Mouse (Mus musculus) liver, embryonic 13.5 days (tissue): ENCODE measurements around the gene Hypk. TPM values are rescaled to one million over a fixed set of nuclear protein-coding genes. Genes with fewer than 3 reads are reported as not detected.
A peak's percentile ranks its signal among the peaks of the same experiment; 100 is the strongest.

ENCODE experiments used
- ATAC-seq: fragments of 200-750 bp; cut with Nextera tagmentation; 2 replicates; pipeline ENCODE4 v1.8.0; 2017; ENCODE audit warnings: low read depth, mild to moderate bottlenecking, moderate number of reproducible peaks, moderate library complexity
- DNase-seq: peaks from one replicate; pipeline ENCODE4 v3.0.0; 2022
- H3K27ac ChIP-seq: fragments of 300-500 bp; sonication (generic); 2 replicates; pipeline ENCODE4 v1.5.1; 2015; ENCODE audit warnings: moderate library complexity, mild to moderate bottlenecking, inconsistent platforms
- H3K27me3 ChIP-seq: fragments of 300-500 bp; sonication (generic); 2 replicates; pipeline ENCODE4 v1.6.1; 2015; ENCODE audit warnings: mild to moderate bottlenecking, inconsistent platforms
- H3K36me3 ChIP-seq: fragments of 300-500 bp; sonication (generic); 2 replicates; pipeline ENCODE4 v1.6.1; 2015; ENCODE audit warnings: mild to moderate bottlenecking, inconsistent platforms
- H3K4me1 ChIP-seq: fragments of 300-500 bp; sonication (generic); replicated peaks from 2 replicates; pipeline ENCODE4 v1.6.1; 2015; ENCODE audit warnings: inconsistent platforms
- H3K4me2 ChIP-seq: fragments of 300-500 bp; sonication (generic); 2 replicates; pipeline ENCODE4 v1.6.1; 2015; ENCODE audit warnings: inconsistent platforms, mild to moderate bottlenecking, moderate library complexity
- H3K4me3 ChIP-seq: fragments of 300-500 bp; sonication (generic); replicated peaks from 2 replicates; pipeline ENCODE4 v1.5.1; 2015; ENCODE audit warnings: mild to moderate bottlenecking, inconsistent platforms
- H3K9ac ChIP-seq: fragments of 300-500 bp; sonication (generic); 2 replicates; pipeline ENCODE4 v1.6.1; 2015; ENCODE audit warnings: mild to moderate bottlenecking, inconsistent platforms
- H3K9me3 ChIP-seq: fragments of 300-500 bp; sonication (generic); replicated peaks from 2 replicates; pipeline ENCODE4 v1.6.1; 2016; ENCODE audit warnings: inconsistent platforms
- WGBS: fragments of 180-500 bp; shearing (Covaris S2); methylation state at CpG from one replicate; pipeline ENCODE4 v1.1.7; 2015; ENCODE audit not compliant: insufficient replicate concordance; 5-methylcytosine and 5-hydroxymethylcytosine counted together
- microRNA-seq: library from miRNA; unstranded; fragments of <30 nt; microRNA quantifications from one replicate; pipeline ENCODE4, GENCODE M21; 2016
- polyA plus RNA-seq: library from polyadenylated mRNA; unstranded; fragments of >200 nt; fragmentation: Nextera tagmentation; extraction: Ambion mirVana; gene quantifications from 2 replicates; pipeline ENCODE4 v1.2.1, GENCODE M21; 2015

Gene Hypk
- polyA plus RNA-seq, 1 experiment from 2014 or later = 111 TPM

GRCm38 (mm10) chr2:121507173-121507950, 54.3 kb downstream of the Hypk start:
- Histone ChIP-seq H3K27ac (peak overlapping the region; percentile 44), H3K36me3 (peaks cover 49% of the 10 kb centered on the region), H3K4me1 (peaks cover 51% of the 10 kb centered on the region)

GRCm38 (mm10) chr2:121507951-121508330, 54.9 kb downstream of the Hypk start:
- H3K9me3 ChIP-seq = no peaks in the 10 kb centered on the region
- WGBS = 70% methylated on average over 2 of the region's 2 CpGs
- H3K4me2 ChIP-seq = peak overlapping the region; percentile 80
- peaks cover 52% of the 10 kb centered on the region for H3K36me3 ChIP-seq
- H3K4me3 ChIP-seq = peak overlapping the region; percentile 72
- no peak overlapping the region for H3K27ac ChIP-seq
- peak overlapping the region; percentile 81 for H3K9ac ChIP-seq
- peaks cover 56% of the 10 kb centered on the region for H3K4me1 ChIP-seq
- no peak for ATAC-seq
- H3K27me3 ChIP-seq = no peaks in the 10 kb centered on the region
- DNase-seq = no peak

More at GRCm38 (mm10) chr2:121507173-121507950, 54.3 kb downstream of the Hypk start:
- Histone ChIP-seq H3K9me3 (no peaks in the 10 kb centered on the region), H3K9ac (peak overlapping the region; percentile 81), H3K4me3 (peak overlapping the region; percentile 72), H3K27me3 (no peaks in the 10 kb centered on the region), H3K4me2 (peak overlapping the region; percentile 80)
- DNase-seq = no peak
- ATAC-seq = no peak
- 8% methylated on average over 12 of the region's 12 CpGs for WGBS

Small RNA genes lying within 50 kb of the gene (microRNA-seq; reads per million reads assigned to microRNA genes)
- gene Gm22953 = not detected

Other genes starting within 250 kb of the Hypk start
- 15.5 and 18.7 TPM in 2 replicates for gene Trp53bp1, start 181.9 kb upstream of the Hypk start, polyA plus RNA-seq
- 0.14 and 0.20 TPM in 2 replicates for gene Map1a, start 163.7 kb upstream of the Hypk start, polyA plus RNA-seq
- gene Ppip5k1, start 97.9 kb upstream of the Hypk start, polyA plus RNA-seq = 6.1 and 7.9 TPM in 2 replicates
- 0.20 and 0.36 TPM in 2 replicates for gene Ckmt1, start 95.6 kb upstream of the Hypk start, polyA plus RNA-seq
- not detected in 2 replicates for gene Strc, start 66.1 kb upstream of the Hypk start, polyA plus RNA-seq
- 291 and 374 TPM in 2 replicates for gene Pdia3, start 39.5 kb upstream of the Hypk start, polyA plus RNA-seq
- gene Catsper2, start 39.5 kb upstream of the Hypk start, polyA plus RNA-seq = 0.52 and 0.76 TPM in 2 replicates
- 1.6 and 2.0 TPM in 2 replicates for gene Ell3, start 9.0 kb upstream of the Hypk start, polyA plus RNA-seq
- gene Serf2, start 4.1 kb upstream of the Hypk start, polyA plus RNA-seq = 269 and 300 TPM in 2 replicates
- 0.07 and 0.08 TPM in 2 replicates for gene Serinc4, start 3.5 kb downstream of the Hypk start, polyA plus RNA-seq
- gene Mfap1b, start 20.8 kb downstream of the Hypk start, polyA plus RNA-seq = 22.7 and 29.0 TPM in 2 replicates
- gene Mfap1a, start 53.4 kb downstream of the Hypk start, polyA plus RNA-seq = 14.0 and 16.0 TPM in 2 replicates
- gene Wdr76, start 53.4 kb downstream of the Hypk start, polyA plus RNA-seq = 9.3 and 12.5 TPM in 2 replicates